Mouse (Mus musculus) CD4-positive helper T cell, adult 2 months (primary cell): ENCODE results near the gene Akain1.

Source experiments
- DNase-seq: peaks from one replicate; pipeline ENCODE4 v3.0.0-alpha.2; 2012; ENCODE audit warnings: low read depth, missing footprints, low spot score

Gene Akain1

GRCm38 (mm10) chr17:69438990-69439491, at the start of gene Akain1:
TSS of gene Akain1 (plus strand) at chr17:69439326.
- peak; percentile 73 for DNase-seq

DNA sequence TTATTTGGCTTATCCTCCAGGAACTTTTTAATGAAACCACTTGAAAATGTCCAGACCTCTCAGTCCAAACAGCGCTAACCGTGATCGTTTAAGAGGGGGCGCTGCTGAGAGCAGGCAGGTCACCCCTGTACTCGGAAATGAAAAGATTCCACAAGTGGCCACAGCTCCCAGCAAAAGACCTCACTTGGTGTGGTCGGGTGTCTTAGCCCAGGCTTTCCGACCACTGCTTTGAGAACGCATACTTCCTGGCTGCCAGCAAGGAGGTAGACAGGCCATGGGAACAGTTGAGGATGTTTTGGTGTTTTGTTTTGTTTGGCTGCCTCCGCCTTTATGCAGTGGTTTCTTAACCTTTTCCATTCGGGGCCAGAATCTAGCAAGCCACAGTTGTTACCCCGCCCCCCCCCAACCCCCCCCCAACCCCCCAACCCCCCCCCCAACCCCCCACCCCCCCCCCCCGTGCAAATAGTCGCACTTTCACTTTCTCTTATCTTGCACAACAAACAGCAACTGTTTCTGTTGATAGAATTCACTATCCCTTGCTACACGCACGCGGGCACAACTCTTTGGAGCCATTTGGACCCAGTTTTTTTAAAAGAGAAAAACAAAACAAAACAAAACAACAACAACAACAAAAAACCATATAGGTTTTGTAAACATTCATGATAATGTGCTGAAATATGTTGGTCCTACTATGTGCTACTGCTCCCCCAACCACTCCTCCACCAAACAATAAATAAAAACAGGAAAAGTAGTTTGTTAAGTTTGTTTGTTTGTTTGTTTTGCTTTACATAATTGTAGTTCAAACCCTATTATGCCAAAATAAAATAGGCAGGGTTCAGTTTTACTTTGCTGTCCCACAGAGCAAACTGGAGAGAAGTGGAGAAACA, 42.7 kb upstream of the Akain1 start:
- DNase-seq: peak; percentile 59

DNA sequence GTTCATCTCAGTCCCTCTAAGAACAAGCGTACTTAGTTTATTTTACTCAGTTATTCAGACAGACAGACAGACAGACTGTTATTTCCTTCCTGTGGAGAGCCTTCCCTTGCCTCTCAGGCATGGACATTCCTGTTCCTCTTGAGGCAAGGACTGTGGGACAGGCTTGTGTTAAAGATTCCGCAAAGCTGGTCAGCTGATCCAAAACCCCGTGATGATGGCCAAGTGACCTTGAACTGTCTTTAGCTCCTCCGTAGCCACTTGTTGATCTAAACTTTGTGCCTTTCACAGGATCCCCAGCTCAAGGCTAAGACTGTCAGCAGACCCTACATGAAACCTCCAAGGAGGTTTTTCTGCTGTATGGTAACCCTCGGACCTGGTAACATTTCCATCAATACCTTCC, 42.0 kb upstream of the Akain1 start:
- DNase-seq: no peak

- no peak for DNase-seq
Observed at GRCm38 (mm10) chr17:69398092-69398491, 41.0 kb upstream of the Akain1 start.

GRCm38 (mm10) chr17:69401146-69401545, 38.0 kb upstream of the Akain1 start:
- DNase-seq: peak; percentile 29

GRCm38 (mm10) chr17:69416163-69416562, 23.0 kb upstream of the Akain1 start:
- DNase-seq: peak; percentile 38

GRCm38 (mm10) chr17:69416920-69417661, 22.0 kb upstream of the Akain1 start:
- DNase-seq: peak; percentile 94

- no peak for DNase-seq
Observed at GRCm38 (mm10) chr17:69417724-69418373, 21.3 kb upstream of the Akain1 start.

DNA sequence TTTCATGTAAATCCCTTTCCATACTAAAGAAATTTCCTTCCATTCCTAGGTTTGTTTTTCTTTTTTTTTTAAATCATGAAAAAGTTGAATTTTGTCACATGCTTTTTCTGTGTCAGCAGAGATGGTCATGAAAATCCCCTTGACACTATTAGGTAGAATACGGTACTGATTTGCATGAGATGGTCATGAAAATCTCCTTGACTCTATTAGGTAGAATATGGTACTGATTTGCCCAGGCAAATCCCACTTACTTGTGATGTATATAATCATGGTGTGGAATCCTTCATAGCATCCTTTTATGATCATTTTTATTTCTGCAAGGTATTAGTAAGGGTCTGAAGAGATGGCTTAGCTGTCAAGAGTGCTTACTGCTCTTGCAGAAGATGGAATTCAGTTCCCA, 17.5 kb upstream of the Akain1 start:
- DNase-seq: peak; percentile 37

GRCm38 (mm10) chr17:69437836-69438235, 1.3 kb upstream of the Akain1 start:
- no peak for DNase-seq

- no peak for DNase-seq
Observed at GRCm38 (mm10) chr17:69438486-69438885, 640 bp upstream of the Akain1 start.

GRCm38 (mm10) chr17:69439571-69440480, 700 bp downstream of the Akain1 start:
- peak; percentile 8 for DNase-seq

GRCm38 (mm10) chr17:69441041-69441440, 1.9 kb downstream of the Akain1 start:
- peak; percentile 5 for DNase-seq

DNA sequence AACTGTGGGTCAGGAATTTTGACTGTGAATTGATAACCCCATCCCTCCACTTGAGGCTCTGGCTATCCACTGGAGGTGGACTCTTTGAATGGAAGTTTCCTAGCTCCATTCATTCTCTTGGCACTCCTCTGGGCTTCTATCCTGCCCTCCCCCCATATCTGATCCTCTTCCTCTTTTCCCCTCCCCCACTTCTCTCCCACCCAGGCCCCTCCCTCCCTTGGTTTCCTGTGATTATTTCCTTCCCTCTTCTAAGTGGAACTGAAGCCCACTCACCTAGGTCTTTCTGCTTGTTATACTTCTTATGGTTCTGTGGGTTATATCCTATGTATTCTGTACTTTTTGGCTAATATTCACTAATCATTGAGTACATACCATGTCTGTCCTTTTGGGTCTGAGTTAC, 9.6 kb downstream of the Akain1 start:
- no peak for DNase-seq

DNA sequence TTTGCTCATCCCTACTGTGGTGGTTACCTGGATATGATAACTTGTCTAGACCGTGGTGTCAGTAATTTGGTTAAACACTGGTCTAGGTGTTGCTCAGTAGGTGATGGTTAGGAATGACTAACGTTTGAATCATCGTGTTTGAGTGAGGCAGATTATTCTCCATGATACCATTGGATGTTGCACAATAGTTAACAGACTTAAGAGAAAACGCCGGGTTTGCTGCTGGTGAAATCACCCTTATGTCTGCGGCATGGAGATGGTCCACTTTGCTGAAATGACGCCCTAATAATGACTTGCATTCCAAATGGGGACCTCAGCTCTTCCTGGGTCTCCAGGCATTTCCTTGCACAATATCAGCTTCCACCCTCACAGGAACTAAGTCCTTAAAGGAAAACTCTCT, 22.6 kb downstream of the Akain1 start:
- no peak for DNase-seq

- no peak for DNase-seq
Observed at GRCm38 (mm10) chr17:69463037-69463436, 23.9 kb downstream of the Akain1 start.

DNA sequence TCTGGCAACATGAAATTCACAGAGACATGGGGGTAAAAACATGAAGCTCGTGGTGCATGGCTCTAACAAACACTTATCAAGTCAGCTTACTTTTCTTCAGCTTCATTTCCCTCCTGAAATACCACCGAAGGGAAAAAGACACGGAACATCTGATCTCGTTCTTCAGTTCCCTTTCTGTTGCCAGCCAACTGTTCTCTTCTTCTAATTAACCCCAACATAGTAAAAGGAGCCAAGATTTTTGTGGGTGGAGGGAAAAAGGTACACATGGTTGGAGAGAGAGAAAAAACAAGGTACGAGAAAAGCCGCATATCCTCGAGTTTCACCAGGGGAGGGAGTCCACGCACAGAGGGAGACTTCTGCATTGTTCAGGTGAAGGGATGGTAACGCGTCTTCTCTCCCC, 32.0 kb downstream of the Akain1 start:
- no peak for DNase-seq

- no peak for DNase-seq
Observed at GRCm38 (mm10) chr17:69472401-69472800, 33.3 kb downstream of the Akain1 start.

GRCm38 (mm10) chr17:69474084-69474483, 35.0 kb downstream of the Akain1 start:
- no peak for DNase-seq

- DNase-seq: peak; percentile 17
Observed at GRCm38 (mm10) chr17:69475423-69475822, 36.3 kb downstream of the Akain1 start.

- DNase-seq: no peak
Observed at GRCm38 (mm10) chr17:69477526-69477925, 38.4 kb downstream of the Akain1 start.
